Mouse (Mus musculus) limb, embryonic 15.5 days (tissue): Measurements from ENCODE around the gene Pigp. TPM values are rescaled to one million over a fixed set of nuclear protein-coding genes. Genes with fewer than 3 reads are reported as not detected.
"Not testable (repeated sequence)": the region's sequence is repeated elsewhere in the genome, so short reads cannot be mapped to it uniquely, and the experiment has no call there.

Source experiments
- ATAC-seq: fragments of 200-750 bp; cut with Nextera tagmentation; 2 replicates; pipeline ENCODE4 v1.8.0; 2017; ENCODE audit warnings: low read depth, moderate TSS enrichment; ENCODE audit not compliant: insufficient number of reproducible peaks, low FRiP score, low TSS enrichment
- H3K27ac ChIP-seq: fragments of 300-500 bp; sonication (generic); 2 replicates; pipeline ENCODE4 v1.5.1; 2015; ENCODE audit warnings: moderate library complexity, mild to moderate bottlenecking, inconsistent platforms
- H3K27me3 ChIP-seq: fragments of 300-500 bp; sonication (generic); 2 replicates; pipeline ENCODE4 v1.6.1; 2015; ENCODE audit warnings: inconsistent platforms
- H3K36me3 ChIP-seq: fragments of 300-500 bp; sonication (generic); 2 replicates; pipeline ENCODE4 v1.6.1; 2015; ENCODE audit warnings: inconsistent platforms
- H3K4me1 ChIP-seq: fragments of 300-500 bp; sonication (generic); 2 replicates; pipeline ENCODE4 v1.6.1; 2015; ENCODE audit warnings: inconsistent platforms
- H3K4me2 ChIP-seq: fragments of 300-500 bp; sonication (generic); 2 replicates; pipeline ENCODE4 v1.6.1; 2015; ENCODE audit warnings: mild to moderate bottlenecking, inconsistent platforms
- H3K4me3 ChIP-seq: fragments of 300-500 bp; sonication (generic); 2 replicates; pipeline ENCODE4 v1.5.1; 2015; ENCODE audit warnings: mild to moderate bottlenecking, inconsistent platforms
- H3K9ac ChIP-seq: fragments of 300-500 bp; sonication (generic); 2 replicates; pipeline ENCODE4 v1.6.1; 2015; ENCODE audit warnings: inconsistent platforms
- H3K9me3 ChIP-seq: fragments of 300-500 bp; sonication (generic); 2 replicates; pipeline ENCODE4 v1.6.1; 2016; ENCODE audit warnings: inconsistent platforms
- WGBS: fragments of 180-500 bp; shearing (Covaris S2); methylation state at CpG from one replicate; pipeline ENCODE4 v1.1.7; 2015; 5-methylcytosine and 5-hydroxymethylcytosine counted together
- polyA plus RNA-seq: library from polyadenylated mRNA; unstranded; fragments of >200 nt; fragmentation: Nextera tagmentation; extraction: Ambion mirVana; gene quantifications from 2 replicates; pipeline ENCODE4 v1.2.1, GENCODE M21; 2015

The Pigp gene
- polyA plus RNA-seq, 1 experiment from 2014 or later: 109 TPM

- Histone ChIP-seq H3K27ac (no peak overlapping the region), H3K9ac (no peak overlapping the region), H3K4me3 (no peak overlapping the region), H3K9me3 (no peaks in the 10 kb centered on the region), H3K27me3 (no peaks in the 10 kb centered on the region), H3K4me1 (no peaks in the 10 kb centered on the region), H3K4me2 (no peak overlapping the region), H3K36me3 (no peaks in the 10 kb centered on the region)
- no peak for ATAC-seq
- WGBS: 62% methylated on average over 11 of the region's 11 CpGs
Observed at GRCm38 (mm10) chr16:94356776-94357494, 14.7 kb downstream of the Pigp start.

GRCm38 (mm10) chr16:94356046-94356445 lies 15.6 kb downstream of the Pigp start:
- Histone ChIP-seq H3K36me3 (no peaks in the 10 kb centered on the region), H3K4me1 (no peaks in the 10 kb centered on the region), H3K27me3 (no peaks in the 10 kb centered on the region), H3K9me3 (no peaks in the 10 kb centered on the region), H3K4me2 (no peak overlapping the region), H3K27ac (no peak overlapping the region), H3K4me3 (no peak overlapping the region), H3K9ac (no peak overlapping the region)
- ATAC-seq: no peak
- 43% methylated on average over 7 of the region's 7 CpGs for WGBS

- Histone ChIP-seq H3K9ac (no peak overlapping the region), H3K9me3 (no peaks in the 10 kb centered on the region), H3K27ac (no peak overlapping the region), H3K27me3 (no peaks in the 10 kb centered on the region), H3K36me3 (no peaks in the 10 kb centered on the region), H3K4me1 (peaks cover 7% of the 10 kb centered on the region; the same call in 1 of the 2 replicates), H3K4me2 (no peak overlapping the region), H3K4me3 (no peak overlapping the region)
- ATAC-seq: no peak
- 27% methylated on average over 9 of the region's 9 CpGs for WGBS
Observed at GRCm38 (mm10) chr16:94354450-94354849, 17.2 kb downstream of the Pigp start.

GRCm38 (mm10) chr16:94350287-94350677 lies 21.4 kb downstream of the Pigp start:
- no peaks in the 10 kb centered on the region for H3K27me3 ChIP-seq
- H3K4me3 ChIP-seq: no peak overlapping the region
- no peak overlapping the region for H3K27ac ChIP-seq
- H3K9me3 ChIP-seq: no peaks in the 10 kb centered on the region
- H3K36me3 ChIP-seq: no peaks in the 10 kb centered on the region
- H3K9ac ChIP-seq: no peak overlapping the region
- ATAC-seq: no peak
- peaks cover 7% of the 10 kb centered on the region; the same call in 1 of the 2 replicates for H3K4me1 ChIP-seq
- H3K4me2 ChIP-seq: no peak overlapping the region
- WGBS: 53% methylated on average over 10 of the region's 10 CpGs

GRCm38 (mm10) chr16:94349588-94350286 lies 21.9 kb downstream of the Pigp start:
- no peaks in the 10 kb centered on the region for H3K36me3 ChIP-seq
- no peak overlapping the region for H3K4me3 ChIP-seq
- no peak overlapping the region for H3K4me2 ChIP-seq
- H3K27ac ChIP-seq: peak overlapping the region; percentile 38; the same call in 1 of the 2 replicates
- no peak; the same call in 1 of the 2 replicates for ATAC-seq
- H3K4me1 ChIP-seq: peaks cover 7% of the 10 kb centered on the region; the same call in 1 of the 2 replicates
- H3K9ac ChIP-seq: no peak overlapping the region
- H3K27me3 ChIP-seq: no peaks in the 10 kb centered on the region
- 58% methylated on average over 11 of the region's 11 CpGs for WGBS
- no peaks in the 10 kb centered on the region for H3K9me3 ChIP-seq

GRCm38 (mm10) chr16:94348779-94349178 lies 22.9 kb downstream of the Pigp start:
- Histone ChIP-seq H3K4me2 (no peak overlapping the region), H3K27me3 (no peaks in the 10 kb centered on the region), H3K9ac (no peak overlapping the region), H3K4me3 (no peak overlapping the region), H3K36me3 (no peaks in the 10 kb centered on the region), H3K27ac (no peak overlapping the region), H3K4me1 (peaks cover 7% of the 10 kb centered on the region; the same call in 1 of the 2 replicates), H3K9me3 (no peaks in the 10 kb centered on the region)
- WGBS: 65% methylated on average over 2 of the region's 2 CpGs
- no peak for ATAC-seq

- Histone ChIP-seq H3K27ac (no peak overlapping the region), H3K9ac (no peak overlapping the region), H3K4me3 (no peak overlapping the region), H3K4me1 (peaks cover 7% of the 10 kb centered on the region; the same call in 1 of the 2 replicates), H3K4me2 (no peak overlapping the region), H3K36me3 (no peaks in the 10 kb centered on the region), H3K9me3 (no peaks in the 10 kb centered on the region), H3K27me3 (no peaks in the 10 kb centered on the region)
- ATAC-seq: no peak
- 67% methylated on average over 7 of the region's 7 CpGs for WGBS
Observed at GRCm38 (mm10) chr16:94347080-94347731, 24.4 kb downstream of the Pigp start.

- no peak overlapping the region for H3K4me3 ChIP-seq
- H3K27me3 ChIP-seq: no peaks in the 10 kb centered on the region
- no peaks in the 10 kb centered on the region for H3K9me3 ChIP-seq
- no peak overlapping the region for H3K4me2 ChIP-seq
- no peak overlapping the region for H3K9ac ChIP-seq
- no peak for ATAC-seq
- no peaks in the 10 kb centered on the region for H3K36me3 ChIP-seq
- H3K27ac ChIP-seq: no peak overlapping the region
- peaks cover 7% of the 10 kb centered on the region; the same call in 1 of the 2 replicates for H3K4me1 ChIP-seq
- 74% methylated on average over 1 of the region's 1 CpGs for WGBS
Observed at GRCm38 (mm10) chr16:94345733-94346132, 25.9 kb downstream of the Pigp start.

GRCm38 (mm10) chr16:94339164-94340160 lies 32.2 kb downstream of the Pigp start:
- H3K4me3 ChIP-seq, H3K9me3 ChIP-seq, H3K36me3 ChIP-seq, H3K27ac ChIP-seq, H3K27me3 ChIP-seq, H3K4me2 ChIP-seq, ATAC-seq, H3K4me1 ChIP-seq, H3K9ac ChIP-seq: not testable (repeated sequence)
- 92% methylated on average over 22 of the region's 22 CpGs for WGBS

- H3K9ac ChIP-seq: no peak overlapping the region
- no peak overlapping the region for H3K4me3 ChIP-seq
- no peaks in the 10 kb centered on the region for H3K27me3 ChIP-seq
- WGBS: 37% methylated on average over 5 of the region's 5 CpGs
- no peak for ATAC-seq
- no peak overlapping the region for H3K27ac ChIP-seq
- H3K4me2 ChIP-seq: no peak overlapping the region
- no peaks in the 10 kb centered on the region for H3K9me3 ChIP-seq
- no peaks in the 10 kb centered on the region for H3K4me1 ChIP-seq
- H3K36me3 ChIP-seq: no peaks in the 10 kb centered on the region
Observed at GRCm38 (mm10) chr16:94335656-94336055, 36.0 kb downstream of the Pigp start.

GRCm38 (mm10) chr16:94331886-94332252 lies 39.8 kb downstream of the Pigp start:
- no peaks in the 10 kb centered on the region for H3K9me3 ChIP-seq
- WGBS: 68% methylated on average over 5 of the region's 5 CpGs
- no peak for ATAC-seq
- no peaks in the 10 kb centered on the region for H3K36me3 ChIP-seq
- H3K4me2 ChIP-seq: no peak overlapping the region
- H3K4me3 ChIP-seq: no peak overlapping the region
- H3K4me1 ChIP-seq: peaks cover 19% of the 10 kb centered on the region
- no peak overlapping the region for H3K27ac ChIP-seq
- no peak overlapping the region for H3K9ac ChIP-seq
- H3K27me3 ChIP-seq: peaks cover 26% of the 10 kb centered on the region
